Mouse (Mus musculus): ENCODE measurements at regions not wholly inside any gene's neighbourhood (a gene's known extent, or its start where the extent isn't known, plus 50 kb on each side); places are given as distances from the start of the nearest gene placed in this dataset.
A peak's percentile ranks its signal among the peaks of the same experiment; 100 is the strongest.

- no peak for DNase-seq (ENCODE audit: low spot score in 2 of 2)
These were observed 72.9 kb upstream of the Gls start for GRCm38 (mm10) chr1:52305679-52306632.

GRCm38 (mm10) chr1:52302557-52302956, 69.5 kb upstream of the Gls start:
- DNase-seq (ENCODE audit: low spot score in 2 of 2), result peak in 1 of 2 experiments; percentile 38

GRCm38 (mm10) chr1:52301266-52301665, 68.2 kb upstream of the Gls start:
- no peak for DNase-seq (ENCODE audit: low spot score in 2 of 2)

- no peak for DNase-seq (ENCODE audit: low spot score in 2 of 2)
These were observed 66.5 kb upstream of the Gls start for GRCm38 (mm10) chr1:52299559-52299958.

GRCm38 (mm10) chr1:52298336-52298735, 65.3 kb upstream of the Gls start:
- no peak for DNase-seq (ENCODE audit: low spot score in 2 of 2)

GRCm38 (mm10) chr1:52296178-52296577, 63.1 kb upstream of the Gls start:
- DNase-seq (ENCODE audit: low spot score in 2 of 2), result no peak

- DNase-seq (ENCODE audit: low spot score in 2 of 2), result no peak
These were observed 61.5 kb upstream of the Gls start for GRCm38 (mm10) chr1:52294521-52294920.

GRCm38 (mm10) chr1:52293393-52294099, 60.5 kb upstream of the Gls start:
- DNase-seq (ENCODE audit: low spot score in 2 of 2), result no peak
